Mouse (Mus musculus) layer of hippocampus, postnatal 25 days (tissue): ENCODE data around the gene Ccdc88b. TPM values are rescaled to one million over a fixed set of nuclear protein-coding genes. Genes with fewer than 3 reads are reported as not detected.

Experiments
- DNase-seq, 2 experiments: peaks; one replicate each; pipeline ENCODE4 v3.0.0; 2022; ENCODE audit warnings: mixed read lengths in 2 of 2, low spot score in 1 of 2; ENCODE audit errors: extremely low spot score in 1 of 2
- microRNA-seq, 2 experiments: library from miRNA; unstranded; fragments of <30 nt; microRNA quantifications; one replicate each; pipeline ENCODE4 v1.2.0; 2021
- total RNA-seq, 2 experiments: library from RNA; stranded (reverse); gene quantifications; 2 replicates each; pipeline ENCODE4 v1.2.3; 2021

Gene Ccdc88b
- total RNA-seq, 2 experiments from 2014 or later, result 7.5 to 11.9 TPM

DNA sequence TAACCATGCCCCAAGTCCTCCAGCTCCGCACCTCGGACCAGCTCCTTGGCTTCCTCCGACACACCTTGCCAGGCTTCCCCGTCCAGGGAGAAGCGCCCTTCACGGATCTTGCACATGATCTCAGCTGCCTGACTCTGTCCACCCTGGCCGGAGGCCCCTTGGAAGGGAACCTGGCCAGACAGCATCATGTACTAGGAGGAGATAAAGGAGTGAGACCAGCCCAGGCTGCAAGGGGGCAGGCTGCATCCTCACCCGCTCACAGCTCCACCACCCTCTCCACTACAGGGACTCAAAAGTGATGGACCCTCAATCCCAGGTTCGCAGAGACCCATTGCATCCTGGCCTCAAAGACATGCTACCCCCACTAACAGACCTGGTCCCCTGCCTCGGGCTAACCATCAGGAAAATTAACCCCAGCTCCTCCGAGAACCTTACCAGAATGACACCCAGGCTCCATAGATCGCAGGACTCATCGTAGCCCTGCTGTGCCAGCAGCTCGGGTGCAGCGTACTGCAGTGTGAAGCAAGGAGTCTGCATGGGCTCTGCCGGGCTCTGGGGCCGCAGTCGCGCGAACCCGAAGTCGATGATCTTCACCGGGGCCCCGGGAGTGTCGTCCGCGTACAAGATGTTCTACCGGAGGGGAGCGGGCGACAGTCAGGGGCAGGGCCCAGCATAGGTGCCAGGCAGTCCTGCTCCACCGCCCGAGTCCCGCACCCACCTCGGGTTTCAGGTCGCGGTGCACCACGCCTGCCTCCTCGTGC, 27.3 kb downstream of the Ccdc88b start:
- no peak for DNase-seq

DNA sequence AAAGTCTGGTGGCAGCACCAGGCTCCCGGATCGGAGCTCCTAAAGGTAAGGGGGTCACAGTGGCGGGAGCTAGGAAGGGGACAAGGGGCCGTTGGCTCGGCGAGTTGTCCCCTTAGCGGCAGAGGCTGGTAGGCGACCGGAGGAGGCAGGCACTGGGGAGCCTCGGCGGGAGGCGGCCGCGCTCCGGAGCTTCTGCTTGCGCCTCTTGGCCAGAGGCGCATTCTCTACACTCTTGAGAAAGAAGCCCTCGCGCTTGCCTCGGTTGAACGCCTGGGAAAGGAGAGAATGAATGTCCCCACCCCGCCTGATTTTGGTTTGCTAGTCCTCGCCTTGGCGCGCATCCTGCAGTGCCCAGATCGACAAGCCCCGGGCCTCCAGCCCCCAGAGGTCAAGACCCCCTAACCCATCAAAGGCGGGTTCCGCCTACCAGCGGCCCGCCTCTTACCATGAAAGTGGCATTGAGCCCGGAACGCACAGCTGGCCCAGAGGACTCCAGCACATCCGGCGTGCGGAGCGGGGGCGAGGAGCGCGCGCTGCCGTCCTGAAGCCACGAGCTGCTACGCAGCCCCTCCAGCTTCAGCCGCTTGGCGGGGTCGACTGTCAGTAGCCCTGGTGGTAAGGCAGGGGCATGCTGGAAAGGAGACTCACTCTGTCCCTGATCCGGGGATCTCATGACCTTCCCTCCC, 28.0 kb downstream of the Ccdc88b start:
- DNase-seq, result no peak

DNA sequence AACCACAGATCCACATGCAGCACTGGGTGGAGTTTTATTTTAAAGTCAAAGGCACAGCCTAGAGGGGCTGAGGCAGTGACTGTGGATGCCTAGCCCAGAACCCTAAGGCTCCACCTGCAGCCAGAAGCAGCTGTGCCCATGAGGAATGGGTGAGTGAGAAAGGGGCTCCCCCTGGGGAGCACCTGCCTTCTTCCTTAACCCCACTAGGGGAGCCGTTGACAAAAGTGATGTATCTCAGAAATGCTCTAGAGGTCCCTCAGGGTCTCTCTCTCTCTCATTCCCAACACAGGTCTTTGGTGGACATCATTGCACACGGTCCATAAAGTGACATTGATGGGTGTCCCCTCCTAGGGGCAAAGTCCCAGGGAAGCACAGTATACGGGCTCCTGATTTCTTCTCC, 28.9 kb downstream of the Ccdc88b start:
- no peak for DNase-seq

DNA sequence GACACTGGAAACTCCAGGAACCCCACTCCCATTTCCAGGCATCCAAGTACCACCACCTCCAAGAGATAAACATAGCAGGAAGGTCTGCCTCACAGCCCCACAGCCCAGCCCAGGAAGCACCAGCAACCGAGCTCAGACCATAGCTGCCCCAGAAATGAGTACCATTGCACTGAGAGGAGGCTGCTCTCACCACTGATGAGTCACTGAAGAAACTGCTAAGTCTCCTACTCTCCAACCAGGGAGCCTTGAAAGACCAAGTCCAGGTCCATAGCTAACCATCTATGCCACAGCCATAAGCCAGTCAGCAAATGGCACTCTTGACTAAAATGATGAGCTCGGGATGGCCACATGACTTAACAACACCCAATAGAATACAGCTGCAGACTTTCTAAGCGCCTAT, 31.4 kb downstream of the Ccdc88b start:
- no peak for DNase-seq

DNA sequence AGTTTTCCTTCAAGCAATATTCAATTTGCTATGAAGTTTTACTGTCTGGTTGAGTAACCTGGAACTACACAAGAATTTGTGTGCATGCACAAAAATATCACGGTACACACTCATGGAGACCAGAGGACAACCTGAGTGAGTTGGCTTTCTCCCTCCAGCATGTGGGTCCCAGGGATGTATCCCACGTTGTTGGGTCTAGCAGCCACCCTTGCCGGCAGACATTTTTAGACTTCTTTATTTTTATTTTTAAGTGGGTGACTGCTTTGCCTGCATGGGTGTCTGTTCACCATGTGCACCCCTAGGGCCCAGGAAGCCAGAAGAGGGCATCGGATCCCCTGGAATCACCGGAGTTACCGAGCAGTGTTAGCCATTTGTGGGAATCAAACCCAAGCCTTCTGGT, 32.6 kb downstream of the Ccdc88b start:
- no peak for DNase-seq

DNA sequence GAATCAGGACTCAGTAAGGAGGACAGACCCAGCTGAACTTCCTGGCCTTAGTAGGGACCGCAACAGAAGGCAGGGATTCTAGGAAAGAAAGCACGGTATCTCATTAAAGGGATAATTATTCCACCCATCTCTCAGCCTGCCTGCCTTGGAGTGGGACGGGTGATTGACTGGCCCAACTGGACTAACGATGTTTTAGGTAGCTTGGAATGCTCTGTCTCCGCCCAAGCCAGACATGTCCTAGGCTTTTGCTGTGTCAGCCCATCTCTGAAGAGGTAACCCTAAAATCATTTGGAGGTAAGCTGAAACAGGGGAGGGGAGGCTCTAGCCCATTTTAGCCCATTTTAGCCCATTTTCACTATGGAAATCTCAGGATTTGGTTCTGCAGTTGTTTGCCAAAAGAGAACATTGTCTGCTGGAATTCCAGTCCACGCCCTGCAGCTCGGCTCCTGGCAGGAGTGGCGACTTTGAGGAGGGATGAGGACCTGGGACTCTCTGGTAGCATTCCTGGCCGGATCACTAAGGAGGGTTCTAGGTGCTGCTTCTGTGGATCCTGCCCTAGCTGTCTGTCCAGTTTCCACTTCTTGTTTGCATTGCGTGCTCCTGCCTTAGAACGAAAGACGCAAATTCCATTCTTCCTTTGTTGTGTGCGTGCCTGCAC, 37.3 kb downstream of the Ccdc88b start:
- no peak for DNase-seq

DNA sequence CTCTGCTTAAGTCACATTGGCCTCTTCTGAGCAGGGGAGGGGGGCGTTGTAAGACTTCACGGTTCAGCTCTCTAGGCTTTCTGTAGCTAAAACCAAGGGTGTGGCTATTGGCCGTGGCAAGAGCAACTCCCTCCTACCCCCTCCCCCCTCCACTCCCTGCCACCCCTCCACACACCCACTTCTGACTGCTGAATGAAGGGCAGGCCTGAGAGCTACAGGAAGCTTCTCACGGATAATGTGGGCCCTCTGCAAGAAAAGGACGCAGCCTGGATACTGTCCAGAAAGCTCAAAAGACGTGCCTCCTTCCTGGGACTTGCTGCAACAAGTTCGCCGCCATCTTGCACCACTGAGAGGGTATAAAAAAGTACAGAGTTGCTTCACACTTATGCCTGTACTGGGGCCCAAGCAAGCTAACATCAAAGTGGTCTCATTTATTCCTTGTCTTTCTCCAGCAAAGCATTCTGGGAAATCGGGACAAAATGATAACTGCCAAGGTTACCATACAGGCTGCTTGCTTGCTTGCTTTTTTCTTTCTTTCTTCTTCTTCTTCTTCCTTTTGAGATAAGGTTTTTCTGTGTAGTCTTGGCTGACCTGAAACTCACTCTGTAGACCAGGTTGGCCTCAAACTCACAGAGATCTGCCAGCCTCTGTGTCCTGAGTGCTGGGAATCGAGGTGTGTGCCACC, 38.7 kb downstream of the Ccdc88b start:
- DNase-seq, result no peak

DNA sequence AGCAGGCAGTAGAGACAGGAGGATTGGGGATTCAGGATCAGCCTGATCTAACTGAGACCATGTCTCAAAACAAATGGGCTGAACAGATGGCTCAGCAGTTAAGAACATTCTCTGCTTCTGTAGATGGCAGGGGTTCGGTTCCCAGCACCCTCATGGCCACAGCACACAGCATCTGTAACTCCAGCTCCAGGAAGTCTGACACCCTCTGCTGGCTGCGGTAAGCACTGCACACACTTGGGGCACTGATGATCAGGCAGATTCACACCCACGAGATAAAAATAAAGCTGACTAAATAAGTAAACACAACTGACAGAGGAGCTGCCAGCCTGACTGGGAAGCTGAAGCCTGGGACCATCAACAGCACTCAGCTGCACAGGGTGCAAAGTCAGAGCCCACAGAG, 43.1 kb downstream of the Ccdc88b start:
- DNase-seq, result no peak

DNA sequence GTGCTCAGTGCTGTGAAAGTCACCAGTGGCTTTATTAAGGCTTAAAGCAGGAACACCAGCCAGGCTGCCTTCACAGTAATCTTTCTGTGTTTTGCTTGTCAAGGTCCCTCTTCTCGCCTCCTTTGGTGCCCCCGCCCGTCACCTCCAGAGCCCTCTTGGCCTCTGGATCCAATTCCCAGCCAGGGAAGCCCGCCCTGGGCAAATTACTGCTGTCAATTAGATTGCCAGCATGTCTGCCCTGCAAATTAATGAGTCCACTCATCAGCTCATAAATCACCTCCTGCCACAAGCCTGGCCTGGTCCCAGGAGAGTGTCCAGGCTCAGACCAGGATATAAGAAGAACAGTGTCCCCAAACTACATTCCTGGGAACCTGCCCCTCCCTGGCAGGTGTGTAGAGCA, 43.6 kb downstream of the Ccdc88b start:
- DNase-seq, result no peak

Small RNA genes within 50 kb of the gene (microRNA-seq; reads per million reads assigned to microRNA genes)
- 0 reads per million in 2 experiments for gene Mir5046

Other genes with a start within 250 kb of the Ccdc88b start
- gene Rps6ka4, start 17.6 kb downstream of the Ccdc88b start, total RNA-seq, result 10 to 100 TPM; 32.0 to 34.7 TPM
- 10 to 100 TPM; 40.7 to 43.9 TPM for gene Trmt112, start 51.5 kb upstream of the Ccdc88b start, total RNA-seq
- gene Prdx5, start 51.9 kb upstream of the Ccdc88b start, total RNA-seq, result 100 to 1,000 TPM; 384 to 436 TPM
- 10 to 100 TPM; 56.2 to 57.7 TPM for gene Esrra, start 63.6 kb upstream of the Ccdc88b start, total RNA-seq
- gene Catsperz, start 67.2 kb upstream of the Ccdc88b start, total RNA-seq, result 10 to 100 TPM; 11.0 to 12.1 TPM
- gene Kcnk4, start 76.3 kb upstream of the Ccdc88b start, total RNA-seq, result 10 to 100 TPM; 18.4 to 20.2 TPM
- 10 to 100 TPM; 42.7 to 44.5 TPM for gene Bad, start 83.7 kb upstream of the Ccdc88b start, total RNA-seq
- gene Gpr137, start 84.3 kb upstream of the Ccdc88b start, total RNA-seq, result 100 to 1,000 TPM; 103 to 106 TPM
- gene Ppp1r14b, start 116.8 kb upstream of the Ccdc88b start, total RNA-seq, result 10 to 100 TPM; 63.3 to 69.8 TPM
- 10 to 100 TPM; 14.8 to 16.0 TPM for gene Plcb3, start 118.3 kb upstream of the Ccdc88b start, total RNA-seq
- 10 to 100 TPM; 88.6 to 93.9 TPM for gene Fkbp2, start 122.3 kb upstream of the Ccdc88b start, total RNA-seq
- 10 to 100 TPM; 83.2 to 85.2 TPM for gene Vegfb, start 129.4 kb upstream of the Ccdc88b start, total RNA-seq
- 10 to 100 TPM; 21.9 to 23.5 TPM for gene Dnajc4, start 134.4 kb upstream of the Ccdc88b start, total RNA-seq
- gene Nudt22, start 137.9 kb upstream of the Ccdc88b start, total RNA-seq, result 10 to 100 TPM; 13.5 to 14.9 TPM
- 10 to 100 TPM; 16.1 to 18.8 TPM for gene Trpt1, start 137.9 kb upstream of the Ccdc88b start, total RNA-seq
- gene Fermt3, start 161.3 kb upstream of the Ccdc88b start, total RNA-seq, result 1 to 10 TPM; 4.3 to 4.6 TPM
- 100 to 1,000 TPM; 169 to 202 TPM for gene Stip1, start 181.8 kb upstream of the Ccdc88b start, total RNA-seq
- gene Macrod1, start 198.6 kb upstream of the Ccdc88b start, total RNA-seq, result 10 to 100 TPM; 16.4 to 22.0 TPM
- gene Flrt1, start 247.5 kb upstream of the Ccdc88b start, total RNA-seq, result 10 to 100 TPM; 18.3 to 21.2 TPM